Mouse (Mus musculus) liver, postnatal 0 days (tissue): ENCODE measurements around the gene Adamts7. TPM values are rescaled to one million over a fixed set of nuclear protein-coding genes. Genes with fewer than 3 reads are reported as not detected.

Experiments used
- ATAC-seq: fragments of 200-750 bp; cut with Nextera tagmentation; 2 replicates; pipeline ENCODE4 v1.8.0; 2017; ENCODE audit warnings: mild to moderate bottlenecking, moderate library complexity
- DNase-seq: peaks from one replicate; pipeline ENCODE4 v3.0.0-alpha.2; 2016
- H3K27ac ChIP-seq: fragments of 300-500 bp; sonication (generic); 2 replicates; pipeline ENCODE4 v1.5.1; 2014; ENCODE audit warnings: antibody characterized with exemption, moderate library complexity, mild to moderate bottlenecking, low read depth
- H3K27me3 ChIP-seq: fragments of 300-500 bp; sonication (generic); 2 replicates; pipeline ENCODE4 v1.6.1; 2014; ENCODE audit warnings: low read length, control low read depth, mixed read lengths; ENCODE audit not compliant: insufficient read depth
- H3K36me3 ChIP-seq: fragments of 300-500 bp; sonication (generic); replicated peaks from 2 replicates; pipeline ENCODE4 v1.6.1; 2014; ENCODE audit warnings: mild to moderate bottlenecking, control low read depth, low read length, moderate library complexity, mixed read lengths; ENCODE audit not compliant: insufficient read depth
- H3K4me1 ChIP-seq: fragments of 300-500 bp; sonication (generic); 2 replicates; pipeline ENCODE4 v1.6.1; 2014; ENCODE audit warnings: antibody characterized with exemption, mild to moderate bottlenecking, control low read depth; ENCODE audit not compliant: insufficient read depth
- H3K4me2 ChIP-seq: fragments of 300-500 bp; sonication (generic); 2 replicates; pipeline ENCODE4 v1.6.1; 2014; ENCODE audit warnings: low read depth, mild to moderate bottlenecking, low read length, moderate library complexity, mixed read lengths
- H3K4me3 ChIP-seq: fragments of 300-500 bp; sonication (generic); 2 replicates; pipeline ENCODE4 v1.5.1; 2014; ENCODE audit warnings: low read depth, low read length
- H3K9ac ChIP-seq: fragments of 300-500 bp; sonication (generic); replicated peaks from 2 replicates; pipeline ENCODE4 v1.6.1; 2014; ENCODE audit warnings: mild to moderate bottlenecking, moderate library complexity
- H3K9me3 ChIP-seq: fragments of 300-500 bp; sonication (generic); 2 replicates; pipeline ENCODE4 v1.6.1; 2016; ENCODE audit warnings: mild to moderate bottlenecking, control low read depth, low read length, mixed read lengths
- CTCF ChIP-seq: sonication (generic); IDR thresholded peaks from 2 replicates; pipeline ENCODE4 v1.5.1; 2016; ENCODE audit warnings: antibody characterized with exemption, low read depth
- EP300 ChIP-seq: IDR thresholded peaks from 2 replicates; pipeline ENCODE4 v1.6.1; 2016; ENCODE audit warnings: antibody characterized with exemption, low read depth, mild to moderate bottlenecking
- WGBS: fragments of 180-500 bp; shearing (Covaris S2); extraction: QIAGEN DNeasy Blood & Tissue Kit; methylation state at CpG from one replicate; pipeline ENCODE4 v1.1.7; 2014; ENCODE audit not compliant: insufficient replicate concordance; 5-methylcytosine and 5-hydroxymethylcytosine counted together
- polyA plus RNA-seq: library from polyadenylated mRNA; unstranded; fragments of >200 nt; fragmentation: Nextera tagmentation; extraction: Ambion mirVana; gene quantifications from 2 replicates; pipeline ENCODE4 v1.2.1, GENCODE M21; 2015

Gene Adamts7
- polyA plus RNA-seq, 1 experiment from 2014 or later = 2.0 TPM

DNA sequence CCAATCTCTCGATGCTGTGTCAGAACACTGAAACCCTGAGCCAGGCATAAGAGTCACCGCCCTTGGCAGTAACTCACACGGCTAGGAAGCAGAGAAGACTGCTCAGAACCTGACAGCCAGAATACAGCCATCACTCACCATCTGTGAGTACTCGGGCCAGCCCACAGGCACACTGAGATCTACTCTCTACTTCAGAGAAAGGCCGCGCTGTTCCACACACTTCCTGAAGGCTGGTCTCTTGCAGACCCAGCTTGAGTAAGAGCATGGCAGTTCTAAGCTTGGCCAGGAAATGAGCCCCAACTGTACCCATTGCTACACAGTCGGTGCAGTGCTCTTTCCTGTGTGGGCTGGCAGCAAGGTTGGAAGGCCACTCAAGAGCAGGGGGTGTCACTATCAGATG is 80.0 kb downstream of the Adamts7 start:
- H3K4me2 ChIP-seq = peak overlapping the region; percentile 22
- no peak overlapping the region for H3K4me3 ChIP-seq
- DNase-seq (peak; percentile 53), ATAC-seq (peak; percentile 57)
- H3K27me3 ChIP-seq = no peaks in the 10 kb centered on the region
- no peak for TF ChIP-seq CTCF
- peak; percentile 63 for TF ChIP-seq EP300
- no peaks in the 10 kb centered on the region for H3K9me3 ChIP-seq
- 32% methylated on average over 7 of the region's 7 CpGs for WGBS
- peaks cover 51% of the 10 kb centered on the region for H3K36me3 ChIP-seq
- H3K9ac ChIP-seq = peak overlapping the region; percentile 42
- peak overlapping the region; percentile 87 for H3K27ac ChIP-seq
- peaks cover 52% of the 10 kb centered on the region for H3K4me1 ChIP-seq

DNA sequence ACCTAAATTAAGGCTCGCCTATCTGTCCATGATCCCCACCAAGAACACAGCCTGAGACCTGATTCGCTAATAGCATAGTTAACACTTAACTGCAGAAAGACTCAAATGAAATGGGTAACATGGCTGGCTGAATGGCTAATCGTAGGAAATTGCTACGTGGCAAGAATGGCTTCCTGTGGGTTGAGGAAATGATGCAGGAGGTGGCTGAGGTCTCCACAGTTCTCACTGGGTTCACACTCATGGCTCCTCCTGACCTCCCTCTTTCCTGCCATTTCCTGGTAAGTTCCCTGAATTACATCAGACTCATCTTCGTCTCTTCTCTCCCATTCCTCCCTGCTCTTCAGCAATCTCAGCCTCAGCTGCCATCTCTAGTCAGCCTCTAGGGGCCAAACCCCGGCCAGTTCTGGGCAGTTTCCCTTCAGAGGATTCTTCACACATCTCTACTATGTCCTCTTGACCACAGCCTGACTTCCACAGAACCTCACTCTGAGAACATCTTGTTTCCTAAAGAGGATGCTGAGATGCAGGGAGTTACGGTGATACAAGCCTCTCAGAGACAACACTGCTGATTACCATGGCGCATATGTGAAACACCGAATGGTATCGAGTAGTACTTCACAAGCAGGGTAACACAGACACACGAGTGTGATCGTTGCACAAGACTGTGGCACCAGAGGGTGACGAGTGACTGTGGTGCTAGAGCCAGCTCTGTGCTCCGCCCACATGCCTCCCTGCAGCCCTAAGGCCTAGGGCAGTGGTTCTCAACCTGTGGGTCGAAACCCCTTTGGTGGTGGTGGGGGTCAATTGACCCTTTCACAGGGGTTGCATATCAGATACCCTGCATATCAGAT is 81.7 kb downstream of the Adamts7 start:
- Histone ChIP-seq H3K36me3 (peaks cover 43% of the 10 kb centered on the region), H3K9me3 (no peaks in the 10 kb centered on the region), H3K27me3 (no peaks in the 10 kb centered on the region), H3K4me3 (no peak overlapping the region), H3K4me1 (peaks cover 62% of the 10 kb centered on the region), H3K4me2 (no peak overlapping the region), H3K27ac (peak overlapping the region; percentile 87), H3K9ac (no peak overlapping the region)
- ATAC-seq (peak; percentile 26; the same call in 1 of the 2 replicates), DNase-seq (no peak)
- TF ChIP-seq EP300 (no peak), CTCF (no peak)
- WGBS = 66% methylated on average over 15 of the region's 15 CpGs

DNA sequence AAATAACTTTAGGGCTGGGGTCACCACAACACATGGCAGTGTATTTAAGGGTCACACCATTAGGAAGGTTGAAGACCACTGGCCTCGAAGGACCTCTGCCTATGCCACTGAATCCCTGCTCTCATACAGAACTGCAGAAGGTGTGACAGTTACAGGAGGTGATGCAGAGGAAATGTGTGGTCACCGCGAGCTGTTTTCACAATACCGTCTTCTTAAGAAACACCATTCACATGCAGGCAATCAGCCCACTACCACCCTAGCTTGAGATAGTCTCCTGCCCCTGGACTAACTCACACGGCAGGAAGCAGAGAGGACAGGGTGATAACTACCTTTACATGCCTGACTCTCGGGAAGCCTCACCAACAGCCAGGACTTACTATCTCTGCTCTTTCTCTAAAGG is 82.3 kb downstream of the Adamts7 start:
- no peaks in the 10 kb centered on the region for H3K27me3 ChIP-seq
- TF ChIP-seq CTCF = no peak
- peak; percentile 52; the same call in 1 of the 2 replicates for TF ChIP-seq EP300
- peaks cover 39% of the 10 kb centered on the region for H3K36me3 ChIP-seq
- H3K4me1 ChIP-seq = peaks cover 69% of the 10 kb centered on the region
- ATAC-seq (0 out of 2 replicates have a peak, but pooled peaks have one; percentile 2), DNase-seq (no peak)
- H3K4me2 ChIP-seq = no peak overlapping the region
- no peaks in the 10 kb centered on the region for H3K9me3 ChIP-seq
- no peak overlapping the region for H3K9ac ChIP-seq
- no peak overlapping the region for H3K4me3 ChIP-seq
- 47% methylated on average over 6 of the region's 6 CpGs for WGBS
- H3K27ac ChIP-seq = peak overlapping the region; percentile 87

DNA sequence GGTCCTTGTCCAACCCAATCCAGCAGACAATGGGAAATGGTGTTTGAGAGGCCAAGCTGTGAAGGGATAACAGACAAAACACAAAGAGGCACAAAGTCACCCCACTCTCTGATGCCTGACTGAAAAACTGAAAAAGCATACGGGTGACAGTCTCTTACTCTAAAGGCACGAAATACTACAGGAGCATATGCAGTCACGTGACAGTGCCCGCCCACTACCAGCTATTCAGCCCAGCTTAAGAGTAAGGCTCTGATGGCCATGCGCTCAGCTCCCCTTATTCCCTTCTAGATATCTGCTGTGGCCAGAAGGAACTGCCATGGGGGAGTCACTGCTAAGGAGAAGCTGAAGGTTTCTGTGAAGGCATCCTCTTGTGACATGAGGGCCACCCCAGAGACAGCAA is 82.9 kb downstream of the Adamts7 start:
- ATAC-seq (no peak), DNase-seq (no peak)
- Histone ChIP-seq H3K4me2 (no peak overlapping the region), H3K9me3 (no peaks in the 10 kb centered on the region), H3K4me3 (no peak overlapping the region), H3K4me1 (peaks cover 72% of the 10 kb centered on the region), H3K27me3 (no peaks in the 10 kb centered on the region), H3K27ac (peak overlapping the region; percentile 87), H3K36me3 (peaks cover 33% of the 10 kb centered on the region), H3K9ac (no peak overlapping the region)
- no peak for TF ChIP-seq CTCF
- no peak for TF ChIP-seq EP300
- WGBS = 60% methylated on average over 5 of the region's 5 CpGs

DNA sequence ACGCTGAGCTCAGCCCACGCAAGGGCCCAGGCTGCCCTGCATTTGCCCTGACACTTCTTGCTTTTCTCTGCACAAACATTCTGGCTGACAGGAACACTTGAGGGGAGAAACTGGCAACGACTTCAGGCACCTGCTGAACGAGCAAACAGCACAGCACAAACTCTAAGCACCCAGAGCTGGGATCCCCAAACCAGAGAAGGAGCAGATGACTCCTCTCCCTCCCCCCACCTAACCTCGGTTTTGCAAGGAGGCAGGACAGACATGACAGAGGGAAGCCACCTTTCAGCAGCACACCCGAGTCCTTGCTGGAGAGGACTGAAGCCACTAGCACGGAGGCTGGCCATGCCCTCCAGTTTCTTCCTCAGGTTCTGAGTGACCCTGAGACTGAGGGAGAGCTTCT is 84.4 kb downstream of the Adamts7 start:
- H3K36me3 ChIP-seq = peaks cover 33% of the 10 kb centered on the region
- no peak overlapping the region; the same call in 1 of the 2 replicates for H3K9ac ChIP-seq
- H3K4me2 ChIP-seq = no peak overlapping the region
- ATAC-seq (no peak), DNase-seq (no peak)
- no peaks in the 10 kb centered on the region for H3K9me3 ChIP-seq
- 56% methylated on average over 7 of the region's 7 CpGs for WGBS
- peaks cover 83% of the 10 kb centered on the region for H3K4me1 ChIP-seq
- H3K4me3 ChIP-seq = no peak overlapping the region
- H3K27ac ChIP-seq = peak overlapping the region; percentile 45
- H3K27me3 ChIP-seq = no peaks in the 10 kb centered on the region
- TF ChIP-seq CTCF = no peak
- no peak for TF ChIP-seq EP300

DNA sequence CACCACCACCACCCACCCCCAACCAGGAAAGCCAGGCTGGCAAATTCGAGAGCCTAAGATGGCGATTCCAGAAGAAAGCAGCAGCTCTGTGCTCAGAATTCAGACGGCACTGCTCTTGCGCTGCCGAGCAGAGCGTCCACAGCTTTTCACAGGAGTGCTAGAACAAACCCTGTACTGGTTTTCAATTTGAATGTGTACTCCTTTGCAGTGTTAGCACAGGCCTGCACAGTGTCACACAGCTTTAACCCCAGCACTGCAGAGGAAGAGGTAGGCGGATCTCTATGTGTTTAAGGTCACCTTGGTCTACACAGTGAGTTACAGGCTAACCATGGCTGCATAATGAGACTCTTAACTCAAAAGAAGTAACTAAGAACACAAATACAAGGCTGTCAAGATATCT is 85.5 kb downstream of the Adamts7 start:
- Histone ChIP-seq H3K36me3 (peaks cover 38% of the 10 kb centered on the region), H3K4me3 (no peak overlapping the region), H3K27ac (peak overlapping the region; percentile 93), H3K9me3 (no peaks in the 10 kb centered on the region), H3K9ac (no peak overlapping the region), H3K27me3 (no peaks in the 10 kb centered on the region), H3K4me2 (peak overlapping the region; percentile 50), H3K4me1 (peaks cover 83% of the 10 kb centered on the region)
- WGBS = 76% methylated on average over 7 of the region's 7 CpGs
- DNase-seq (no peak), ATAC-seq (no peak)
- no peak for TF ChIP-seq CTCF
- TF ChIP-seq EP300 = no peak
